Mouse (Mus musculus) bone marrow, adult 2 months (tissue): Measurements from ENCODE around the gene Aff4.

Experiments used
- CTCF ChIP-seq: fragments of 200-500 bp; IDR thresholded peaks from 2 replicates; pipeline ENCODE4 v1.5.1; 2011; ENCODE audit warnings: low read length, control low read depth; ENCODE audit not compliant: control insufficient read depth, insufficient read depth
- POLR2A ChIP-seq: fragments of 200-500 bp; IDR thresholded peaks from 2 replicates; pipeline ENCODE4 v1.6.1; 2011; ENCODE audit warnings: low read depth, mild to moderate bottlenecking, control low read depth, low read length, borderline replicate concordance; ENCODE audit not compliant: control insufficient read depth

GRCm38 (mm10) chr11:53441921-53442320 lies 91.3 kb downstream of the Aff4 start:
- no peak for TF ChIP-seq CTCF
- no peak for TF ChIP-seq POLR2A
